Mouse (Mus musculus) liver, adult 2 months (tissue): ENCODE data around the gene Gpr137.
"Not testable (repeated sequence)": the region's sequence is repeated elsewhere in the genome, so short reads cannot be mapped to it uniquely, and the experiment has no call there.

Source experiments
- CTCF ChIP-seq: fragments of 200-500 bp; IDR thresholded peaks from 2 replicates; pipeline ENCODE4 v1.5.1; 2011; ENCODE audit warnings: low read depth, low read length, control low read depth
- POLR2A ChIP-seq: fragments of 200-500 bp; IDR thresholded peaks from 2 replicates; pipeline ENCODE4 v1.6.1; 2011; ENCODE audit warnings: low read length, control low read depth; ENCODE audit not compliant: insufficient read depth; ENCODE audit errors: extremely low read depth

GRCm38 (mm10) chr19:6910306-6910705 lies 32.0 kb downstream of the Gpr137 start:
- TF ChIP-seq CTCF, POLR2A: not testable (repeated sequence)
